Mouse (Mus musculus): ENCODE results near the gene Msrb3.

Gene Msrb3

DNA sequence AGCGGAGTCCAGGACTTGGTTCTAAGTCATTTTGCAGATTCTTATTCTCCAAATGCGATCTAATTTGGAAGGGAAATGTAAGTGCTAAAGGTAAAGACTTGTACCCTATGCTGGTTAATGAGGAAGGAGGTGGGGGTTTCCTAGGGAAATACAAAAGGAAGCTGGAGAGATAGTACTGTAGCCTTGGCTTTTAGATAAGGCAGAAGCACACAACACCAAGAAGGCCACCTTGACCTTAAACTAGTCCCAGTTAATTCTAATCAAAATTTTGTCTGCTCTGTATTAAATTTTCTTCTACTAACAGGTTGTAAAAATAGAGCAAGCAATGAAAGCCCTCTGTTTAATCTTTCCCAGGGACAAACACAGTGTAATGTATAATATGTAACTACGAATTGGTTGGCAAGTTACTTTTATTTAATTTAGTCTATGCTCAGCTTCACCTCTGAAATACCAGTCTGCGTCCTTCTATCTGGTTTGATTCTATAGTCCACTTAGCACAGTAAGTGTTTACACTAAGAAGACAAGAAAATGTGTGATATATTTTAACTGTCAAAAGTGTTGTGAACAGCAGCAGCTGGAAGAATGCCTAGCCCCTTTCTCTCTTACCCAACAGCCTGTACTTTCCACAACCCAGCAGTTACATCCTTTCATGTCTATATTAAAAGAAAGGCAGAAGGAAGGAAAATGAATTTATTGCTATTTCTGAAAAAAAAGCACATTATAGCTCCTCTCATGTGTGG, 87.9 kb downstream of the Msrb3 start:
- in situ Hi-C loops (cut with MboI, MseI), result no loop called here

- in situ Hi-C loops (cut with MboI, MseI), result no loop called here
Measured at GRCm38 (mm10) chr10:120810053-120810696, 88.7 kb downstream of the Msrb3 start.

DNA sequence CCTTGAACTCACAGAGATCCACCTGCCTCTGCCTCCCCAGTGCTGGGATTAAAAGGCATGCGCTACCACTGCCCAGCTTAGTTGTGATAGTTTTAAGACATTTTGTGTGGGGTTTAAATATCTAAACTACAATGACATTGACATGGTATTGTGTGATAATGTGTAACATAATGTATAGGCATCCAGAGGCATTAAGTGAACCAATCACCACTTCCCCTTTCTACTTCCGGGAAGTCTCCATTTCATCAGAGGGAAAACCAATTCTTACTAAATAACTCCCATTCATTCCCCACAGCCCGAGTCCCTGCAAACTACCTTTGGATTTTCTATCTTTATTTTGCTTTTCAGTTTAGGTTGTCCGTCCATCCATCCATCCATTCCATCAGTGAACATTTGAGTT, 90.7 kb downstream of the Msrb3 start:
- in situ Hi-C loops (cut with MboI, MseI), result no loop called here

GRCm38 (mm10) chr10:120801127-120801526, 97.8 kb downstream of the Msrb3 start:
- in situ Hi-C loops (cut with MboI, MseI), result no loop called here

DNA sequence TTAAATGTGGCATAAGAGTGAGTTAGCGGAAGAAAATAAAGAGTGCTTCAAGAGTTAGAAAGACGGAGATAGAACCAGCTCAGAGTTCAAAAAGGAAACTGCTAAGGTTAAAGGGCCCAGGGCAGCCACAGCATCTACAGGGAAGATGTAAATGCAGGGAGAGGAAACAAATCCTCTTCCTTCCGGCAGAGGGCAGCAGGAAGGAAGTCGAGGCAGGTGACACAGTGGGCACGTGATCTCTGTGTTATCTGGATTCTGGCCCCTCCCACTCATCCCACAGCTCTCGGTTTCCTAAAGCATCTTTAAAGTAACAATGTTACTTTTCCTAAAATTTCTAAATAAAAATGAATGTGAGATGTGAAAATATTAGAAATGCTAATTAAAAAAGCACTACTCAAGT, 99.4 kb downstream of the Msrb3 start:
- in situ Hi-C loops (cut with MboI, MseI), result no loop called here

- in situ Hi-C loops (cut with MboI, MseI), result no loop called here
Measured at GRCm38 (mm10) chr10:120796749-120797148, 102.2 kb downstream of the Msrb3 start.

GRCm38 (mm10) chr10:120794391-120794817, 104.5 kb downstream of the Msrb3 start:
- in situ Hi-C loops (cut with MboI, MseI), result no loop called here

- in situ Hi-C loops (cut with MboI, MseI), result no loop called here
Measured at GRCm38 (mm10) chr10:120792191-120792765, 106.6 kb downstream of the Msrb3 start.

GRCm38 (mm10) chr10:120791438-120791837, 107.5 kb downstream of the Msrb3 start:
- in situ Hi-C loops (cut with MboI, MseI), result no loop called here

GRCm38 (mm10) chr10:120787202-120787601, 111.7 kb downstream of the Msrb3 start:
- in situ Hi-C loops (cut with MboI, MseI), result no loop called here

GRCm38 (mm10) chr10:120784516-120784915, 114.4 kb downstream of the Msrb3 start:
- in situ Hi-C loops (cut with MboI, MseI), result no loop called here

GRCm38 (mm10) chr10:120783393-120783792, 115.5 kb downstream of the Msrb3 start:
- in situ Hi-C loops (cut with MboI, MseI), result no loop called here

DNA sequence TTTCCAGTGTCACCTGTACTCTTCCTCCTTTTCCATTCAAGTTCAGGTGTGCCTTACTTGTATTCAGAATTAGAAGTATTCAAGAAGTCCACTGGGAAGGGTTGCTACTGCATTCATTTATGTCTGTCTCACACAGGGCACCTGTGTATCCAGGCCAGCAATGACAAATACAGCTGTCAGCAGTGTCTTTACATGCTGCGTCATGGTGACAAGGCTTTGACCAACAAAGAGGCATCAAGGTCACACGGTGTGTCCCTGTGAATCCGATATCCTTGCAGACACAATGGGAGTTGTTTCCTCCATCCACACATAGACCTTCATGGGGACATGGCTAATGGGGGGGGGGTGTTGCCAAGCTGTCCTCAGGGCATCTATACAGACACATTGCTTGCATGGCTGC, 121.4 kb downstream of the Msrb3 start:
- in situ Hi-C loops (cut with MboI, MseI), result no loop called here

GRCm38 (mm10) chr10:120775361-120775760, 123.5 kb downstream of the Msrb3 start:
- in situ Hi-C loops (cut with MboI, MseI), result no loop called here

- in situ Hi-C loops (cut with MboI, MseI), result no loop called here
Measured at GRCm38 (mm10) chr10:120767418-120767817, 131.5 kb downstream of the Msrb3 start.

GRCm38 (mm10) chr10:120765398-120765797, 133.5 kb downstream of the Msrb3 start:
- in situ Hi-C loops (cut with MboI, MseI), result no loop called here

DNA sequence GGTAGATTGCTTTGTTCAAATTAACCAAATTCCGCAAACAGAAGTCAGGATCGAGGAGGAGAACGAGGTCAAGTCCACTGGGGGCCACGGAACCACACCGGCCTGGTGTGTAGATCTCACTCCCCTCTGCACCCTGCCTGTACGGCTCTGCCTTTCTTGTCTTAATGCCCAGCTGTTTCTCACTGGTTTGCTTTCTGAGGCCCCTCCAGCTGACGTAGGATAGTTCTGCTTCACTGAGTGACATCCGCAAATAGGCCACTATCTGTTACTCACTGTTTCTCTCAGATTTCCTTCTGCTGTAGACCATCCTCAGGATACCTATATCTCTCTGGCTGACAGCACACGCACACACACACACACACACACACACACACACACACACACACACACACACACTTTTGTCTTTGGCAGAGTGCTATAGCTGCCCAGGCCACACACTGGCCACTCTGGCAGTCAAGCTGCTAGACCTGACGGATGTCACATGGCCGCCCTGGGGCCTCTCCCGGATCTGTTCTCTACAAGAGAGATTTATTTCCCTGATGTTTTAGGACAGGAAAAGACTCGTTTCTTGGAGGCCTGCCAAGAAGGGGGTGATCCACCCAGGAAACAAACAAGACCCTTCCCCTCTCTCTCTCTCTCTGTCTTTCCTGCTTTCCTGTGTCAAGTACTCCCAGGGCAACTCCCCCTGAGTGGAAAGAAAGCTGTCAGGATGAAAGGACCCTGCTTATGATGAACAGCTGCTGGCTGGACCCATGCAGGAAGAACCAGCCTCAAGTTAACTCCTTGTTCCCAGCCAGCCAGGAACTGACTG, 135.0 kb downstream of the Msrb3 start:
- in situ Hi-C loops (cut with MboI, MseI), result no loop called here

DNA sequence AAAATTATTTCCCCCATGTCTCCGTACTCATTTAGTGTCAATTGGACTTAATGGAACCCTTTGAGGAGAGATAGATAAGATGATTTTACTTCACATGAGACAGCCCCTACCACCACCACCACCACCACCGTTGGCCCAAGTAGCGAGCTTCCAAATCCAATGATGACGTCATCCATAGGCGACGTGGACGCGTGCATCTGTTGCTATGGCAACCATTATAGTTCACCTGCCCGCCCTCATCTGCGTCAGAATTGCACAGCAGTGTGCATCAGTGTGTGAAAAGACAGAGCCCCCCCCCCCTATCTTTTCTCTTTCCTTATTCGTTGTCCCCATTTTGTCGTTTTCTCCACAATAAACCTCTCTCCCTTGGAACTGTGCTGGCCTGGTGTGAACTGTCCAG, 135.9 kb downstream of the Msrb3 start:
- in situ Hi-C loops (cut with MboI, MseI), result no loop called here

- in situ Hi-C loops (cut with MboI, MseI), result no loop called here
Measured at GRCm38 (mm10) chr10:120760679-120761078, 138.2 kb downstream of the Msrb3 start.

GRCm38 (mm10) chr10:120759883-120760282, 139.0 kb downstream of the Msrb3 start:
- in situ Hi-C loops (cut with MboI, MseI), result no loop called here

DNA sequence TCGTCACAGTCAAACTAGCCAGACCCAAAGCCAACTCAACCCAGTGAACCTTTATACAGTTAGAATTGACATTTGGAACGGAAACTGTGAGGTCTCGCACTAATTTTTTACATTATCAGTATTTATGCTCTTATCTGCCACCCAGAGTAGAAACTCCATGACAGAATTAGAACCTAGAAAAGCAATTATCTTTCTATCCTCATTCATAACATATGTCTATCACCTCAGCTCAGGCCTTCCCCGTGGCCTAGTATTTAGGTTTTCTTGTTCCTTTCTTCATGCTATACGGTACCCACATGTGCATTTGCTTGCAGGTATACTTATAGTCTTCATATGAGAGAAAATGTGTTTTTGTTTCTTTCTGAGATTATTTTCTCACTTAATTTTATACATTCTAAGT, 146.4 kb downstream of the Msrb3 start:
- in situ Hi-C loops (cut with MboI, MseI), result no loop called here

DNA sequence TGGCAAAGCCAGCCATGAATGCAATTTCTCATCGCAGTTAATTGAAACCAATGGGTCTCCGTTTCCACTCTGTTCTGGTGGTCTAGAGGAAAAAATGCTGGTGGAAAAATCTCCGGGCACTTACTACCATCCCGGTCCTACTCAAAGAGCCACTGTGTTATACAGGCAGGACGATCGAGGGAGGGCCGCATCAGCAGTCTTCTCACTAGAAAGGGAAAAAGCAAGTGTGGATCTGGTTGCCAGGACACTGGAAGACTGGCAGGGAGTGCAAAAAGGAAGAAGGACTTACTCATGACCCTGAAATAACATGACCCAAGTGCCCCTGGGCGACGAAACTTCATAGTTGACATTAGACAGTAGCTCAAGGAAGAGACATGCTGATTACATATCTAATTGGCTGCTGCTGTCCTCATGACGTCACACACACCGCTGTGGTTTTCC, 147.1 kb downstream of the Msrb3 start:
- in situ Hi-C loops (cut with MboI, MseI), result no loop called here
